Mouse (Mus musculus) lung, postnatal 0 days (tissue): ENCODE measurements around the gene B230217C12Rik. TPM values are rescaled to one million over a fixed set of nuclear protein-coding genes. Genes with fewer than 3 reads are reported as not detected.

Experiments
- ATAC-seq: fragments of 200-750 bp; cut with Nextera tagmentation; 2 replicates; pipeline ENCODE4 v1.8.0; 2017; ENCODE audit warnings: moderate library complexity
- DNase-seq: peaks from one replicate; pipeline ENCODE4 v3.0.0-alpha.2; 2016; ENCODE audit warnings: low spot score
- H3K27ac ChIP-seq: fragments of 300-500 bp; sonication (generic); 2 replicates; pipeline ENCODE4 v1.5.1; 2014; ENCODE audit warnings: antibody characterized with exemption, mild to moderate bottlenecking, low read length, mixed read lengths
- H3K27me3 ChIP-seq: fragments of 300-500 bp; sonication (generic); replicated peaks from 2 replicates; pipeline ENCODE4 v1.6.1; 2014; ENCODE audit warnings: low read length, mixed read lengths; ENCODE audit not compliant: insufficient read depth
- H3K36me3 ChIP-seq: fragments of 300-500 bp; sonication (generic); 2 replicates; pipeline ENCODE4 v1.6.1; 2014; ENCODE audit warnings: low read length, mixed read lengths; ENCODE audit not compliant: insufficient read depth
- H3K4me1 ChIP-seq: fragments of 300-500 bp; sonication (generic); 2 replicates; pipeline ENCODE4 v1.6.1; 2014; ENCODE audit warnings: antibody characterized with exemption, low read depth, low read length, mixed read lengths; ENCODE audit not compliant: insufficient read depth
- H3K4me2 ChIP-seq: fragments of 300-500 bp; sonication (generic); replicated peaks from 2 replicates; pipeline ENCODE4 v1.6.1; 2014; ENCODE audit warnings: low read depth, mild to moderate bottlenecking, low read length, moderate library complexity, mixed read lengths
- H3K4me3 ChIP-seq: fragments of 300-500 bp; sonication (generic); 2 replicates; pipeline ENCODE4 v1.5.1; 2014; ENCODE audit warnings: low read depth, low read length
- H3K9ac ChIP-seq: fragments of 300-500 bp; sonication (generic); replicated peaks from 2 replicates; pipeline ENCODE4 v1.6.1; 2014; ENCODE audit warnings: low read depth, mild to moderate bottlenecking
- H3K9me3 ChIP-seq: fragments of 300-500 bp; sonication (generic); 2 replicates; pipeline ENCODE4 v1.6.1; 2016; ENCODE audit warnings: low read length, mixed read lengths
- CTCF ChIP-seq: IDR thresholded peaks from 2 replicates; pipeline ENCODE4 v1.5.1; 2016; ENCODE audit warnings: antibody characterized with exemption, mild to moderate bottlenecking
- EP300 ChIP-seq: IDR thresholded peaks from 2 replicates; pipeline ENCODE4 v1.6.1; 2016; ENCODE audit warnings: antibody characterized with exemption, mild to moderate bottlenecking, control low read depth
- WGBS: fragments of 180-500 bp; shearing (Covaris S2); extraction: QIAGEN DNeasy Blood & Tissue Kit; methylation state at CpG from one replicate; pipeline ENCODE4 v1.1.7; 2014; 5-methylcytosine and 5-hydroxymethylcytosine counted together
- polyA plus RNA-seq: library from polyadenylated mRNA; unstranded; fragments of >200 nt; fragmentation: Nextera tagmentation; extraction: Ambion mirVana; gene quantifications from 2 replicates; pipeline ENCODE4 v1.2.1, GENCODE M21; 2015

Gene B230217C12Rik
- polyA plus RNA-seq, 1 experiment from 2014 or later = 1.3 TPM

DNA sequence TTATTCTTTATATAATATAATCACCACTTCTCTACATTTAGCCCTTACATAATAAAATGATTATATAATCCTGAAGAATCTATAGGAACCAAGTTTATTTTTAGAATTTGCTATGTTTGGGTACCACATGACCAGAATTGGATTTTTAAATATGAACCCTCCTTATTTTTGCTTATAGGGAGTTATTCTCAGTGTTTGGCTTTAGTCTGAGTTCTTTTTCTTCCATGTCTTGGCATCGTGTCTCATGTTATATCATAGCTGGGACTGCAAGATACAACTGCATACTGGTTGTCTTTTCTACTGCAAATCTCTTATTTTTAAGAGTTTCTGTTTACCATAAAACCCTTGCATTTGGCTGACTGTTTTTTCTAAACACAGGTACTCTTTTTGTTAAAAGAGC is 33.8 kb downstream of the B230217C12Rik start:
- H3K9me3 ChIP-seq = no peaks in the 10 kb centered on the region
- TF ChIP-seq CTCF = no peak
- no peak for TF ChIP-seq EP300
- no peak overlapping the region for H3K4me3 ChIP-seq
- H3K4me1 ChIP-seq = no peaks in the 10 kb centered on the region
- H3K27ac ChIP-seq = no peak overlapping the region
- no peaks in the 10 kb centered on the region for H3K27me3 ChIP-seq
- 77% methylated on average over 1 of the region's 1 CpGs for whole genome bisulfite sequencing
- no peaks in the 10 kb centered on the region for H3K36me3 ChIP-seq
- DNase-seq (no peak), ATAC-seq (no peak)
- no peak overlapping the region for H3K4me2 ChIP-seq
- no peak overlapping the region for H3K9ac ChIP-seq

GRCm38 (mm10) chr11:97877341-97877740 is 36.8 kb downstream of the B230217C12Rik start:
- TF ChIP-seq CTCF = no peak
- no peak for TF ChIP-seq EP300
- Histone ChIP-seq H3K9ac (no peak overlapping the region), H3K36me3 (no peaks in the 10 kb centered on the region), H3K4me2 (no peak overlapping the region), H3K4me3 (no peak overlapping the region), H3K27me3 (no peaks in the 10 kb centered on the region), H3K27ac (no peak overlapping the region), H3K9me3 (no peaks in the 10 kb centered on the region), H3K4me1 (no peaks in the 10 kb centered on the region)
- ATAC-seq (no peak), DNase-seq (no peak)
- 61% methylated on average over 2 of the region's 2 CpGs for WGBS

DNA sequence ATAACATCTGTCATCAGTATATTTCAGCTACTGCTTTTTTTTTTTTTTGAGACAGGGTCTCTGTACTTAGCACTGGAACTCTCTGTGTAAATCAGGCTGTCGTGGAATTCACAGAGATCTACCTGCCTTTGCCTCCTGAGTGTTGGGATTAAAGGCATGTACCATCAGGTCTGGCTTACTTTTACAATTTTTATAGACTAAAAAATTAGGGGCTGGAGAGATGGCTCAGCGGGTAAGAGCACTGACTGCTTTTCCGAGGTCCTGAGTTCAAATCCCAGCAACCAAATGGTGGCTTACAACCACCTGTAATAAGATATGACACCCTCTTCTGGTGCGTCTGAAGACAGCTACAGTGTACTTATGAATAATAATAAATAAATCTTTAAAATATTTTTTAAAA is 39.8 kb downstream of the B230217C12Rik start:
- H3K4me1 ChIP-seq = no peaks in the 10 kb centered on the region
- H3K36me3 ChIP-seq = no peaks in the 10 kb centered on the region
- H3K9ac ChIP-seq = no peak overlapping the region
- no peak for DNase-seq
- no peaks in the 10 kb centered on the region for H3K27me3 ChIP-seq
- ATAC-seq = no peak
- WGBS = 91% methylated on average over 4 of the region's 4 CpGs
- H3K4me3 ChIP-seq = no peak overlapping the region
- no peak overlapping the region for H3K27ac ChIP-seq
- TF ChIP-seq EP300 = no peak
- TF ChIP-seq CTCF = no peak
- no peak overlapping the region for H3K4me2 ChIP-seq
- no peaks in the 10 kb centered on the region for H3K9me3 ChIP-seq

GRCm38 (mm10) chr11:97883542-97883917 is 43.0 kb downstream of the B230217C12Rik start:
- H3K4me3 ChIP-seq = peak overlapping the region; percentile 53
- H3K27ac ChIP-seq = peak overlapping the region; percentile 72
- ATAC-seq (peak; percentile 42), DNase-seq (peak; percentile 70)
- H3K36me3 ChIP-seq = no peaks in the 10 kb centered on the region
- H3K9me3 ChIP-seq = no peaks in the 10 kb centered on the region
- H3K27me3 ChIP-seq = no peaks in the 10 kb centered on the region
- peak overlapping the region; percentile 30; the same call in 1 of the 2 replicates for H3K9ac ChIP-seq
- H3K4me2 ChIP-seq = peak overlapping the region; percentile 52
- no peak for TF ChIP-seq CTCF
- TF ChIP-seq EP300 = no peak
- 4% methylated on average over 26 of the region's 26 CpGs for WGBS
- H3K4me1 ChIP-seq = no peaks in the 10 kb centered on the region

DNA sequence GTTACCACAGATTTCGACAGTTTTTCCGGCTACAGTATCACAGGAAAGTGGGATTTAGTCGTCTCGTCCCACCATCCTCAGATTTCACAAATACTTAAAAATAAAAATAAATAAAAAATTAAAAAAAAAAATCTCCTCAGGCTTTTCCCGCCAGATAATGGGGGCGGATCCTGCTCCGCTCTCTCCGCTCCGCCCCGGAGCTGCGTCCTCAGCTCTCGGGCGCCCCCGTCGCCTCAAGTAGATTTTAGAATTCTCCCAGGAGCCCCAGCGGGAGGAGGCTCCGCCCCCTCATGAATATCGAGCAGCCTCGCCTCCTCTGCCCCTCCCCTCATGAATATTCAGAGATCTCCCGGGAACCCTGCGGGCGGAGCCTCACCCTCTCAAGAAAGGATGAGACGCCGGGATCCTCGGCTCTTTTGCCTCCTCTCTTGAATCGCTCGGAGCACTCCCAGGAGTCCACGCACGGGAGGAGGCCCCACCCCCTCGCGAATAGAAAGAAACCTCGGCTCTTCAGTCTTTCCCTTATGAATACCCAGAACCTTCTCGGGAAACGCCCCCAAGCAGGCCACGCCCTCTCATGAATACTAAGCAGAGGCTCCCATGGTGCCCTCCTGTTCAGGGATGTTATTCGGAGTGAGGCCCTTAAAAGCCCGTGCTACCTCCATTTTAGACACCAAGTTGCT is 43.5 kb downstream of the B230217C12Rik start, which contains the start of gene Fbxo47:
Gene Fbxo47, minus strand, starts transcription at position 237 of the 683 bp plus-strand sequence.
- peak within 1 kb of the TSS; percentile 30 for H3K9ac ChIP-seq
- H3K4me1 ChIP-seq = no peaks in the 10 kb centered on the region
- under 1% methylated on average over 37 of the region's 37 CpGs for WGBS
- TF ChIP-seq EP300 (no peak; the same call in 1 of the 2 replicates), CTCF (peak; percentile 74)
- H3K27me3 ChIP-seq = no peaks in the 10 kb centered on the region
- DNase-seq (peak; percentile 99), ATAC-seq (peak; percentile 94)
- H3K9me3 ChIP-seq = no peaks in the 10 kb centered on the region
- H3K4me2 ChIP-seq = peak within 1 kb of the TSS; percentile 52
- peak within 1 kb of the TSS; percentile 53 for H3K4me3 ChIP-seq
- peak within 1 kb of the TSS; percentile 82 for H3K27ac ChIP-seq
- no peaks in the 10 kb centered on the region for H3K36me3 ChIP-seq

DNA sequence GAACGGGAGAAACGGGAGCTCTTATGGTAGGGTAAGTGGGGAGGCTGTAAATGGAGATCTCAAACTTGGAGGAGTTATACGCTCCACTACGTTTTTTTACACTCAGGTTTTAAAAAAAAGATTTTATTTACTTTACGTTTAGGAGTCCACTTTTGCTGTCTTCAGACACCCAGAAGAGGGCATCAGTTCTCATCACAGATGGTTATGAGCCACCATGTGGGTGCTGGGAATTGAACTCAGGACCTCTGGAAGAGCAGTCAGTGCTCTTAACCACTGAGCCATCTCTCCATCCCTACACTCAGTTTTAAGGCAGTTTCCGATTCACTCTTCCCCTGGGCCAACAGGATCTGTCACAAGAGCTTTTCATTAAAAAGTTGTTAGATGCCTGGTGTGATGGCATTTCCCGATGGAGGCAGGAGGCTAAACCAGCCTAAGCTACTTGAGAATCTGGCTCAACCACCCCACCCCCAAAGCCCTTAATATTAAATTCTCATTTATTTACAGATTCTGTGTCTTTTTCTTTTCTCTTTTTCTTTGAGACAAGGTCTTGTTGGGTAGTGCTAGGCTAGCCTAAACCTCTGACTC is 44.1 kb downstream of the B230217C12Rik start:
- no peak for TF ChIP-seq EP300
- 0 out of 2 replicates have a peak, but pooled peaks have one; percentile 9 for TF ChIP-seq CTCF
- Histone ChIP-seq H3K36me3 (no peaks in the 10 kb centered on the region), H3K27me3 (no peaks in the 10 kb centered on the region), H3K4me2 (peak overlapping the region; percentile 52), H3K9ac (no peak overlapping the region; the same call in 1 of the 2 replicates), H3K27ac (peak overlapping the region; percentile 82), H3K4me1 (no peaks in the 10 kb centered on the region), H3K9me3 (no peaks in the 10 kb centered on the region), H3K4me3 (peak overlapping the region; percentile 53)
- DNase-seq (no peak), ATAC-seq (no peak)
- WGBS = 25% methylated on average over 7 of the region's 7 CpGs
